Mouse (Mus musculus) midbrain, embryonic 15.5 days (tissue): ENCODE data around the gene Itgal. TPM values are rescaled to one million over a fixed set of nuclear protein-coding genes. Genes with fewer than 3 reads are reported as not detected.
A peak's percentile ranks its signal among the peaks of the same experiment; 100 is the strongest.
"Not testable (repeated sequence)": the region's sequence is repeated elsewhere in the genome, so short reads cannot be mapped to it uniquely, and the experiment has no call there.

Source experiments
- ATAC-seq: fragments of 200-750 bp; cut with Nextera tagmentation; replicated peaks from 2 replicates; pipeline ENCODE4 v1.8.0; 2017; ENCODE audit warnings: moderate TSS enrichment
- H3K27ac ChIP-seq: fragments of 300-500 bp; sonication (generic); 2 replicates; pipeline ENCODE4 v1.5.1; 2015; ENCODE audit warnings: mild to moderate bottlenecking, inconsistent platforms
- H3K27me3 ChIP-seq: fragments of 300-500 bp; sonication (generic); replicated peaks from 2 replicates; pipeline ENCODE4 v1.6.1; 2015; ENCODE audit warnings: inconsistent platforms
- H3K36me3 ChIP-seq: fragments of 300-500 bp; sonication (generic); replicated peaks from 2 replicates; pipeline ENCODE4 v1.6.1; 2015; ENCODE audit warnings: inconsistent platforms
- H3K4me1 ChIP-seq: fragments of 300-500 bp; sonication (generic); 2 replicates; pipeline ENCODE4 v1.6.1; 2015; ENCODE audit warnings: inconsistent platforms
- H3K4me2 ChIP-seq: fragments of 300-500 bp; sonication (generic); 2 replicates; pipeline ENCODE4 v1.6.1; 2015; ENCODE audit warnings: inconsistent platforms, mild to moderate bottlenecking, moderate library complexity
- H3K4me3 ChIP-seq: fragments of 300-500 bp; sonication (generic); 2 replicates; pipeline ENCODE4 v1.5.1; 2015; ENCODE audit warnings: mild to moderate bottlenecking, inconsistent platforms
- H3K9ac ChIP-seq: fragments of 300-500 bp; sonication (generic); 2 replicates; pipeline ENCODE4 v1.6.1; 2015; ENCODE audit warnings: mild to moderate bottlenecking, inconsistent platforms
- H3K9me3 ChIP-seq: fragments of 300-500 bp; sonication (generic); 2 replicates; pipeline ENCODE4 v1.6.1; 2016; ENCODE audit warnings: inconsistent platforms
- WGBS: fragments of 180-500 bp; shearing (Covaris S2); methylation state at CpG from one replicate; pipeline ENCODE4 v1.1.7; 2015; ENCODE audit warnings: mixed read lengths; 5-methylcytosine and 5-hydroxymethylcytosine counted together
- polyA plus RNA-seq: library from polyadenylated mRNA; unstranded; fragments of >200 nt; fragmentation: Nextera tagmentation; extraction: Ambion mirVana; gene quantifications from 2 replicates; pipeline ENCODE4 v1.2.1, GENCODE M21; 2015

Gene Itgal
- polyA plus RNA-seq, 1 experiment from 2014 or later: 0.19 TPM

GRCm38 (mm10) chr7:127346676-127347075, 50.6 kb downstream of the Itgal start:
- H3K27ac ChIP-seq: no peak overlapping the region
- no peak for ATAC-seq
- H3K4me1 ChIP-seq: peaks cover 19% of the 10 kb centered on the region
- no peaks in the 10 kb centered on the region for H3K9me3 ChIP-seq
- peak overlapping the region; percentile 78 for H3K4me2 ChIP-seq
- H3K27me3 ChIP-seq: no peaks in the 10 kb centered on the region
- peak overlapping the region; percentile 88 for H3K4me3 ChIP-seq
- peak overlapping the region; percentile 83; the same call in 1 of the 2 replicates for H3K9ac ChIP-seq
- H3K36me3 ChIP-seq: peaks cover 11% of the 10 kb centered on the region
- WGBS: 18% methylated on average over 8 of the region's 8 CpGs

GRCm38 (mm10) chr7:127351230-127352004, 55.4 kb downstream of the Itgal start:
- WGBS: 85% methylated on average over 5 of the region's 5 CpGs
- no peak overlapping the region for H3K27ac ChIP-seq
- H3K27me3 ChIP-seq: no peaks in the 10 kb centered on the region; the same call in 1 of the 2 replicates
- H3K4me1 ChIP-seq: peaks cover 7% of the 10 kb centered on the region
- no peak for ATAC-seq
- H3K9me3 ChIP-seq: no peaks in the 10 kb centered on the region
- H3K36me3 ChIP-seq: no peaks in the 10 kb centered on the region
- no peak overlapping the region for H3K4me2 ChIP-seq
- H3K9ac ChIP-seq: no peak overlapping the region
- H3K4me3 ChIP-seq: no peak overlapping the region

GRCm38 (mm10) chr7:127355796-127356195, 59.7 kb downstream of the Itgal start:
- H3K27ac ChIP-seq: no peak overlapping the region
- no peaks in the 10 kb centered on the region for H3K4me1 ChIP-seq
- ATAC-seq: no peak
- H3K4me2 ChIP-seq: no peak overlapping the region
- no peaks in the 10 kb centered on the region for H3K9me3 ChIP-seq
- no peaks in the 10 kb centered on the region for H3K36me3 ChIP-seq
- H3K27me3 ChIP-seq: peaks cover 7% of the 10 kb centered on the region; the same call in 1 of the 2 replicates
- no peak overlapping the region for H3K4me3 ChIP-seq
- WGBS: 71% methylated on average over 3 of the region's 3 CpGs
- H3K9ac ChIP-seq: no peak overlapping the region

GRCm38 (mm10) chr7:127357871-127358270, 61.8 kb downstream of the Itgal start:
- no peaks in the 10 kb centered on the region for H3K4me1 ChIP-seq
- no peaks in the 10 kb centered on the region for H3K36me3 ChIP-seq
- H3K4me2 ChIP-seq: no peak overlapping the region
- H3K27me3 ChIP-seq: peaks cover 14% of the 10 kb centered on the region; the same call in 1 of the 2 replicates
- H3K4me3 ChIP-seq: no peak overlapping the region
- H3K27ac ChIP-seq: no peak overlapping the region
- no peaks in the 10 kb centered on the region for H3K9me3 ChIP-seq
- WGBS: 63% methylated on average over 2 of the region's 2 CpGs
- H3K9ac ChIP-seq: no peak overlapping the region
- no peak for ATAC-seq

- no peak overlapping the region for H3K9ac ChIP-seq
- 77% methylated on average over 4 of the region's 4 CpGs for WGBS
- ATAC-seq: no peak
- H3K27ac ChIP-seq: no peak overlapping the region
- H3K4me3 ChIP-seq: no peak overlapping the region
- H3K4me2 ChIP-seq: no peak overlapping the region
- H3K9me3 ChIP-seq: no peaks in the 10 kb centered on the region
- no peaks in the 10 kb centered on the region for H3K36me3 ChIP-seq
- H3K4me1 ChIP-seq: peaks cover 4% of the 10 kb centered on the region
- H3K27me3 ChIP-seq: peaks cover 14% of the 10 kb centered on the region; the same call in 1 of the 2 replicates
Observed at GRCm38 (mm10) chr7:127358472-127358871, 62.4 kb downstream of the Itgal start.

GRCm38 (mm10) chr7:127360265-127360664, 64.2 kb downstream of the Itgal start:
- H3K27me3 ChIP-seq: peaks cover 14% of the 10 kb centered on the region; the same call in 1 of the 2 replicates
- no peak overlapping the region for H3K27ac ChIP-seq
- 81% methylated on average over 4 of the region's 4 CpGs for WGBS
- no peaks in the 10 kb centered on the region for H3K36me3 ChIP-seq
- H3K4me1 ChIP-seq: peaks cover 12% of the 10 kb centered on the region
- H3K9me3 ChIP-seq: no peaks in the 10 kb centered on the region
- no peak overlapping the region for H3K4me2 ChIP-seq
- H3K4me3 ChIP-seq: no peak overlapping the region
- no peak for ATAC-seq
- no peak overlapping the region for H3K9ac ChIP-seq

GRCm38 (mm10) chr7:127361449-127361848, 65.4 kb downstream of the Itgal start:
- no peaks in the 10 kb centered on the region for H3K9me3 ChIP-seq
- no peak overlapping the region; the same call in 1 of the 2 replicates for H3K9ac ChIP-seq
- no peaks in the 10 kb centered on the region for H3K36me3 ChIP-seq
- no peak overlapping the region for H3K4me3 ChIP-seq
- whole genome bisulfite sequencing: 55% methylated on average over 13 of the region's 13 CpGs
- no peak overlapping the region for H3K27ac ChIP-seq
- no peak for ATAC-seq
- no peak overlapping the region for H3K4me2 ChIP-seq
- peaks cover 14% of the 10 kb centered on the region; the same call in 1 of the 2 replicates for H3K27me3 ChIP-seq
- peaks cover 12% of the 10 kb centered on the region for H3K4me1 ChIP-seq

GRCm38 (mm10) chr7:127362418-127362817, 66.4 kb downstream of the Itgal start:
- not testable (repeated sequence) for H3K9ac ChIP-seq, H3K4me3 ChIP-seq, H3K27ac ChIP-seq, H3K9me3 ChIP-seq, H3K36me3 ChIP-seq, ATAC-seq
- H3K4me1 ChIP-seq: peaks cover 12% of the 10 kb centered on the region
- 9% methylated on average over 13 of the region's 13 CpGs for WGBS
- peaks cover 14% of the 10 kb centered on the region; the same call in 1 of the 2 replicates for H3K27me3 ChIP-seq
- peak overlapping the region; percentile 29 for H3K4me2 ChIP-seq

GRCm38 (mm10) chr7:127363475-127363921, 67.4 kb downstream of the Itgal start:
- no peak for ATAC-seq
- Histone ChIP-seq H3K27ac (peak overlapping the region; percentile 6), H3K4me2 (peak overlapping the region; percentile 85), H3K36me3 (no peaks in the 10 kb centered on the region), H3K9me3 (no peaks in the 10 kb centered on the region), H3K4me3 (peak overlapping the region; percentile 38), H3K9ac (peak overlapping the region; percentile 45), H3K4me1 (peaks cover 12% of the 10 kb centered on the region), H3K27me3 (peaks cover 14% of the 10 kb centered on the region; the same call in 1 of the 2 replicates)
- under 1% methylated on average over 24 of the region's 24 CpGs for WGBS

- peak overlapping the region; percentile 38 for H3K4me3 ChIP-seq
- H3K4me1 ChIP-seq: peaks cover 12% of the 10 kb centered on the region
- no peak overlapping the region for H3K9ac ChIP-seq
- no peaks in the 10 kb centered on the region for H3K36me3 ChIP-seq
- WGBS: 44% methylated on average over 4 of the region's 4 CpGs
- ATAC-seq: no peak
- H3K4me2 ChIP-seq: peak overlapping the region; percentile 85
- H3K27ac ChIP-seq: no peak overlapping the region
- peaks cover 14% of the 10 kb centered on the region; the same call in 1 of the 2 replicates for H3K27me3 ChIP-seq
- H3K9me3 ChIP-seq: no peaks in the 10 kb centered on the region
Observed at GRCm38 (mm10) chr7:127364166-127364565, 68.1 kb downstream of the Itgal start.

GRCm38 (mm10) chr7:127366249-127366648, 70.2 kb downstream of the Itgal start:
- Histone ChIP-seq H3K9me3 (no peaks in the 10 kb centered on the region), H3K27me3 (peaks cover 4% of the 10 kb centered on the region; the same call in 1 of the 2 replicates), H3K4me1 (peaks cover 12% of the 10 kb centered on the region), H3K36me3 (no peaks in the 10 kb centered on the region), H3K4me3 (no peak overlapping the region), H3K9ac (no peak overlapping the region), H3K4me2 (no peak overlapping the region), H3K27ac (no peak overlapping the region)
- ATAC-seq: no peak
- WGBS: 87% methylated on average over 3 of the region's 3 CpGs

- Histone ChIP-seq H3K27ac (no peak overlapping the region), H3K9me3 (no peaks in the 10 kb centered on the region), H3K27me3 (no peaks in the 10 kb centered on the region), H3K4me1 (peaks cover 6% of the 10 kb centered on the region; the same call in 1 of the 2 replicates), H3K9ac (no peak overlapping the region), H3K4me3 (no peak overlapping the region), H3K36me3 (no peaks in the 10 kb centered on the region), H3K4me2 (no peak overlapping the region)
- 86% methylated on average over 2 of the region's 2 CpGs for WGBS
- ATAC-seq: no peak
Observed at GRCm38 (mm10) chr7:127371213-127371612, 75.2 kb downstream of the Itgal start.
